Mouse (Mus musculus): ENCODE results near the gene Rbm17.
"Not testable (repeated sequence)": the region's sequence is repeated elsewhere in the genome, so short reads cannot be mapped to it uniquely, and the experiment has no call there.

Rbm17 gene

GRCm38 (mm10) chr2:11544342-11544741 is 59.6 kb downstream of the Rbm17 start:
- no peak for DNase-seq (ENCODE audit: low spot score in 2 of 2)

- no peak for DNase-seq (ENCODE audit: low spot score in 2 of 2)
These were observed 60.8 kb downstream of the Rbm17 start for GRCm38 (mm10) chr2:11543158-11543557.

GRCm38 (mm10) chr2:11542640-11543039 is 61.3 kb downstream of the Rbm17 start:
- DNase-seq (ENCODE audit: low spot score in 2 of 2): peak; percentile 71 to 87

- DNase-seq (ENCODE audit: low spot score in 2 of 2): no peak
These were observed 61.8 kb downstream of the Rbm17 start for GRCm38 (mm10) chr2:11542121-11542520.

- DNase-seq (ENCODE audit: low spot score in 2 of 2): not testable (repeated sequence)
These were observed 62.4 kb downstream of the Rbm17 start for GRCm38 (mm10) chr2:11541528-11541927.

GRCm38 (mm10) chr2:11535966-11536365 is 68.0 kb downstream of the Rbm17 start:
- no peak for DNase-seq (ENCODE audit: low spot score in 2 of 2)

All from spleen, postnatal 4 days (tissue).